Mouse (Mus musculus) lung, postnatal 36 days (tissue): ENCODE results near the gene Bin2.
A peak's percentile ranks its signal among the peaks of the same experiment; 100 is the strongest.

Experiments used
- DNase-seq: peaks from one replicate; pipeline ENCODE4 v3.0.0; 2022; ENCODE audit warnings: mixed read lengths

The Bin2 gene

DNA sequence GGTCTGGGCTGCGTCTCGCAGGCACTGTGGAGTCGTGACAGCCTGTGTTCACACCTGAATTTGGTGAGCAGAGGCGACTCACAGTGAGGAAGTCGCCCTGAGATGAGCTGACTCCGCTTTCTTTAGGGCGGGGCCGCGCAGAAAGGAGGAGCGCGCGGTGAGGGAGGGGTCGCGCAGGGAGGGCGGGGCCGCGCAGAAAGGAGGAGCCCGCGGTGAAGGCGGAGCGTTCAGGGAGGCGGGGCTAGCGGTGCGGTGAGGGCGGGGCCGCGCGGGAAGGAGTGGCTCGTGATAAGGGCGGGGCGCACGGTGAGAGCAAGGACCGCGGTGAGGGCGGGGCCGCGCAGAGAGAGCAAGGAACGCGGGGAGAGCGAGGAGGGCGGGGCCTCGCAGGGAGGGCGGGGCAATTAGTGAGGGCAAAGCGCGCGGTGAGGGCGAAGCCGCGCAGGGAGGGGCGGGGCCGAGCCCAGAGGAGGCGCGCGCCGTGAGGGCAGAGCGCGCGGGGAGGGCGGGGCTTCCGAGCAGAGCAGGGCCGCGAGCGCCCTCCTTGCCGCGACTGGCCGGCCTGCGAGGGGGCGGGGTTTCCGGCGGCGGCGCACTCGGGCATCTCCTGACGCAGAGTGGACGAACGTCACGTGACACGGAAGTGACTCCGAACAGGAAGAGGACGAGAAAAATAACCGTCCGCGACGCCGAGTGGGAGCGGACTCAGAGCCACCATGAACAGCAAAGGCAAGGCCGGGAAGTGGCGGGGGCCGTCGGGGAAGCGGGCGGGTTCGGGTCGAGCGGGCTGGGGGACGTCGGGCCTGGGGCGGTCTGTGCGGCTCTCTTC lies 54.1 kb downstream of the Bin2 start, which contains the start of gene Dazap2:
Dazap2 (plus strand) TSS at position 354 of the 829 bp plus-strand sequence.
- DNase-seq = peak; percentile 99

GRCm38 (mm10) chr15:100614218-100614995 lies 54.9 kb downstream of the Bin2 start:
- DNase-seq = peak; percentile 45

DNA sequence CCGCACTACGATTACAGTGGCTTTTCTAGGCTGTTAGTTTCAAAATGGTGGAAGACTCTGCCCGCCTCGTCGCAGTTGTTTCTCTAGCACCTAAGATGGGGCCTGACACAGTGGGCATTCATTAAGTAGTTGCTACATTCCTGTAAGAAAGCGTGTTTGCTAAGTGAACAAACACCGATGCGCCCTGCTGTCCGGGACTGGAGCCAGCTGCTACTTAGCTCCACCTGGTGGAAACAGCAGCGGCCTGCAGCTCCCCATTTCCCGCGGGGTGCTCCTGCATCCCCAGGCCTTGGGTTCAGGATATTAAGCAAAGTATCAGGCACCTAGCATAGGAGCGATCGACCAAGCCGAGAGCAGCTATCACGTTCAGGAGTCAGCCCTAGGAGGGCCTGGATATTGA lies 55.8 kb downstream of the Bin2 start:
- peak; percentile 82 for DNase-seq

DNA sequence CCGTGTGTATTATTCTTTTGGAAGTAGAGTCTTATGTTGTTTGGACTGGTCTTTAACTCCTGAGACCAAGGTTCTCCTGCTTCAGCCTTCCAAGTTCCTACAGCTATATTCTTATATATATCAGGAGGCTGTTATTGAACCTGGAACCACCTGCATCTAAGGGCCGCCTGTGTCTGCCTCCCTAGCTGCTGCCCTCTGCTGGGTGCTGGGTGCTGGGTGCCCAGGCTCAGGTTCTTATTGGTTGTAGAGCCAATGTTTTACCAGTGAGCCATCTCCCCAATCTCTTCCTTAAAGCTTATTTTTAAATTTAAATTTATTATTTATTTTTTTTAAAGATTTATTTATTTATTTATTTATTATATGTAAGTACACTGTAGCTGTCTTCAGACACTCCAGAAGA lies 56.9 kb downstream of the Bin2 start:
- peak; percentile 50 for DNase-seq

DNA sequence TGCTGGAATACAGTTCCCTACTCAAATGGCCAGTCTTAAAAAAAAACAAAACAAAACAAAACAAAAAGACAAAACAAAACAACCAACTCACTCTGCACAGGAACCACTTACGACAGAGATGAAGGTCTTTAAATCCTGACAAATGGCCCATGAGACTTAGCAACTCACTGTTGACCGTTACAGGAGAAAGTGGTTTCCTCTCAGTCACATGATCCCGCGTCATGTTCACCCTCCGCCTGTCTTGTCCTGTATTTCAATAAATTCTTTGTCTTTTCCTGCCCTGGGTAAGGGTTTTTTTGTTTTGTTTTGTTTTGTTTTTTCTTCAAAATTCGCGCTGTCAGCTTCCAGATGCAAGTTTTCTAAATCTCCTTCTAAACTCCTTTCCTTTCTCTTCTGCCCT lies 57.4 kb downstream of the Bin2 start:
- no peak for DNase-seq

GRCm38 (mm10) chr15:100606677-100607076 lies 62.7 kb downstream of the Bin2 start:
- DNase-seq = peak; percentile 50

DNA sequence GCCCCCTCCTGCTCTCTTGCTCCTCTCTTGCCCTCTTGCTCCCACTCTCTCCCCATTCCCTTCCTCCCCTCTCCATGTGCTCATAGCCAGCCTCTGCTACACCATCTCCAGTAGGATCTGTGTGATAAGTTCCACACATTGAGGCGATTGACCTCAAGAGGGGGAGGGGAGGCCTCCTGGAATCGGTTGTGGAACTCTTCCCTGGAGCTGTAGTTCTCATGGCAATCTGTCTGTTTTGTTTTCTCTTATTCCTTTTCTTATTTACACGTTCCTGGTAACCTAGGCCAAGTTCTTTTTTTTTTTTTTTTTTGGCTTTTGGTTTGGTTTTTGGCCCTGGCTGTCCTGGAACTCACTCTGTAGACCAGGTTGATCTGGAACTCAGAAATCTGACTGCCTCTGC lies 67.7 kb downstream of the Bin2 start:
- DNase-seq = no peak

GRCm38 (mm10) chr15:100600696-100601272 lies 68.6 kb downstream of the Bin2 start:
- no peak for DNase-seq

GRCm38 (mm10) chr15:100600047-100600695 lies 69.2 kb downstream of the Bin2 start:
- DNase-seq = peak; percentile 86

GRCm38 (mm10) chr15:100599276-100600046 lies 69.9 kb downstream of the Bin2 start, which contains the start of gene Pou6f1:
Pou6f1 (minus strand) TSS chr15:100599984.
- peak; percentile 65 for DNase-seq

DNA sequence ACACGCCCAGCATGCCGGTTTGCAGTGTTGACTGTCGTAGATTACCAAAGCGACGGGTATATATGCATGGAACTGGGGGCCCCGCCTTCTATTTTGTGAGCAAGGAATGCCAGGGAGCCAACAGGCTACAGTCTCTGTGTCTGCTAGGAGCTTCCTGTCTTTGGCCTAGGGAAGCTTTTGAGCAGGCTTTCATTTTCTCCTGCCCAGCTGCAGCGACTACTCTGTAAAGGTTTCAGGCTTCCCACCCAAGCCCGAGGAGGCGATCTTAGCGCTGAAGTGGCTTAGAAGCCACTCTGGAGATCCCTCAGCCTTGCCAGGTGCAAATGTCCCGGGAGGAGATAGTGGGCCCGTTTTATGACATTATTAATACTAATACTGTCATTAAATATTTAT lies 70.5 kb downstream of the Bin2 start:
- DNase-seq = peak; percentile 78

DNA sequence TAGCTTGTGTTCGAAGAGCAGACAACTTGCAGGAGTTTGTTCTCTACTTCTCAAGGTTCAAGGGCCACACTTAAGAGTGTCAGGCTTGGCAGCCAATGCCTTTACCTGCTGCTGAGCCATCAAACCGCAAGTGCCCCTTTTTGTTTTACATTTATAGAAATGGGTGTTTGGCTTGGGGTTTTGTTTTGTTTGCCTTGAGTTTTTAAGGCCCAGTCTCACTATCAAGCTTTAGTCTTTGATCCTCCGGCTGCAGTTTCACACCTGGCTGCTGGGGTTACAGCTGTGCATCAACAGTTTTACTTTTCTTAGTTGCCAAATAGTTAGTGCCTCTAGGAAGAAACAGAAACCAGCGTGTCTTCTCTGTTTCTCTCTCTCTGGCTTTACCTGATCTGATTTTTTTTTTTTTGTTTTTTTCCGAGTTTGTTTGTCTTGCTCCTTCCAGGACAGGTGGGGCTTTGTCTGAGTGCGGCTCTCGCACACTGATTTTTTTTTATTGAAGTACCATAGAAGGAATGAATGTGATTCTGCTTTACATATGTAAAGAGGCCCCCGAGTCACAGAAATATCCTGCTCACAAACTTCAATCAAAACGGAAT lies 71.0 kb downstream of the Bin2 start:
- DNase-seq = peak; percentile 81

DNA sequence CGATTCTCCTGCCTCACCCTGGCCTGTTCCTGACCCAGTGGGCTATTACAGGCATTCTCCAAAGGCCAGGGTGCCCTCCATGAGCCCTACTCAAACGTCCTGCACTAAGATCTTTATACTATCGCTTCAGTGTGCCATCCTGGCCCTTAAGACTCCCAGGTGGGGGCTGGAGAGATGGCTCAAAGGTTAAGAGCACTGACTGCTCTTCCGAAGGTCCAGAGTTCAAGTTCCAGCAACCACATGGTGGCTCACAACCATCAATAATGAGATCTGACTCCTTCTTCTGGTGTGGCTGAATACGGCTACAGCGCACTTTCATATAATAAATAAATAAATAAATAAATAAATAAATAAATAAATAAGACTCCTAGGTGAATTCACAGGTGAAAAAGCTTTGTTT lies 76.5 kb downstream of the Bin2 start:
- DNase-seq = no peak
